Mouse (Mus musculus) heart, postnatal 4 days (tissue): Measurements from ENCODE around the gene Agap1. TPM values are rescaled to one million over a fixed set of nuclear protein-coding genes. Genes with fewer than 3 reads are reported as not detected.

Source experiments
- DNase-seq: peaks from one replicate; pipeline ENCODE4 v3.0.0; 2021
- total RNA-seq, 2 experiments: library from RNA; stranded (reverse); gene quantifications; 2 replicates each; pipeline ENCODE4 v1.2.3; 2021

Agap1 gene
- total RNA-seq, 2 experiments from 2014 or later: 58.9 to 65.8 TPM

DNA sequence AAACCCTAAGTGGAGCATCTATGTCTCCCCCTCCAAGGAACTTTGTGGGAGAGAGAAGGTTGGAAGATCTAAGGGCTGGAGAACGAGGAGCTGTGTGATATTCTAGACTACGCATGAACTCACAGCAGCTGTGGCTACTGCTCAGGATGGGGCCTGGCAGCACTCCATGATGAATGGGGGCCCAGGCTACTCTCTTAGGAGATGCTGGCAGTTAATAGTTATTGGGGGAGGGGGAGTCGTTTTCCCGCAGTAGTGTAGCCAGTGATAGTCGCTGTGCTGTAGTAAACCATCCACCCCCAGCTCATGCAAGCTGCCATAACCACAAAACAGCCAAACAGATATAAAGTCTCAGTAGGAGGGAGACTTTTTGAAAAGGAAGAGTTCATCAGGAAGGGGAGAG, 457.8 kb downstream of the Agap1 start:
- DNase-seq: peak; percentile 42

GRCm38 (mm10) chr1:89913611-89914010, 459.0 kb downstream of the Agap1 start:
- no peak for DNase-seq

GRCm38 (mm10) chr1:89918111-89918510, 463.5 kb downstream of the Agap1 start:
- DNase-seq: no peak

DNA sequence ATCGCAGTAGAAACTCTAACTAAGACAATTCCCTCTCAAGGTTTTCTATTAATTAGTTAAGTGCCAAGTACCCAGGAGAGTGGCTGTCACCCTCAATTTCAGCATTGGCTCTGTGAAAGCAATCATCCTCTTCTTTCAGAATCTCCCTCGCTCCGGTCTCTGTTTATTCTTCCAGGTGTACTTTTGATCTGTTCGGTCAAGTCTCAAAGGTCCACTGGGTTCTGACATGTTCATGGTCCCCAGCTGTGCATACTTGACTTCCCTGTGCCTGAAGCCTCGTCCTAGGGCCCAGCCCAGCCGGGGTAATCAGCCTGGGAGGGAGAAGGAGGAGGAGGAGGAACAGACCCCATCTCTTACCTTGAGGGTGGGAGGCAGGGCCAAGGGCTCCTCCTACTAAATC, 464.6 kb downstream of the Agap1 start:
- no peak for DNase-seq

DNA sequence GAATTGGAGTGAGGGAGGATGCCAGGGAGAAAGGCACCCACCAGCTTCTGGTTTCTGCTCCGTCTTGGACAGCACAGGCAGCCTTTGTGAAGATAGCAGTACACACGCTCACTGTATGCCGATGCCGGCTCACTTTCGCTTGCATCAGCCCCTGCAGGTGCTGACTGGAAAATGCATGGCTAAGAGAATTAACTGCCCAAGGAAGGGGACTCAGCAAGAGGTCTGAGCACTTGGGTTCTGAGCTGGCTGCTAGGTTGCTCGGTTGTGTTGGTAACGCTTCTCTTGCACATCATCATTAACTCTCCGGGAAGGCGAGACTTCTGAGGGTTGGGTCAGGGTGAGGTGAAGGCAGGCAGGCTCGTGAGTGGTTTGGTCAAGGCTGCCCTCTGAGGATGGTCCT, 467.2 kb downstream of the Agap1 start:
- no peak for DNase-seq

DNA sequence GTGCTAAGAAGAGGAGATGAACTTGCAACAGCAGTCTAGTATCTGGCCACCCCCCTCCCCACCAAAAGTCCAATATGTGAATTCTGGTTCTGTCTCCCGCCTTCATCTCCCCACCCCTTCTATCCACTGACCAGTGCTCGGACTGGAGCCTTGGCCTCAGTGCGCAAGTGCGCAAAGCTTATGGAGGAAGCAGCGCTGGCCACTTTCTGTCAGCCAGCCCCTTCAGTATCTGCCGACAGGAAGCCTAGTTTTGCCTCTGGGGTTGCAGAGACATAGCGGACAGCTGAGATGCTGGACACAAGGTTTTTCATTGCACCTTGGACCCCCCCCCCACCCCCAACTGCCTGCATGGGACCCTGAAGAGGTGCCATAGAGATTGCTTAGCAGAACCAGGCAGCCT, 467.7 kb downstream of the Agap1 start:
- DNase-seq: no peak

DNA sequence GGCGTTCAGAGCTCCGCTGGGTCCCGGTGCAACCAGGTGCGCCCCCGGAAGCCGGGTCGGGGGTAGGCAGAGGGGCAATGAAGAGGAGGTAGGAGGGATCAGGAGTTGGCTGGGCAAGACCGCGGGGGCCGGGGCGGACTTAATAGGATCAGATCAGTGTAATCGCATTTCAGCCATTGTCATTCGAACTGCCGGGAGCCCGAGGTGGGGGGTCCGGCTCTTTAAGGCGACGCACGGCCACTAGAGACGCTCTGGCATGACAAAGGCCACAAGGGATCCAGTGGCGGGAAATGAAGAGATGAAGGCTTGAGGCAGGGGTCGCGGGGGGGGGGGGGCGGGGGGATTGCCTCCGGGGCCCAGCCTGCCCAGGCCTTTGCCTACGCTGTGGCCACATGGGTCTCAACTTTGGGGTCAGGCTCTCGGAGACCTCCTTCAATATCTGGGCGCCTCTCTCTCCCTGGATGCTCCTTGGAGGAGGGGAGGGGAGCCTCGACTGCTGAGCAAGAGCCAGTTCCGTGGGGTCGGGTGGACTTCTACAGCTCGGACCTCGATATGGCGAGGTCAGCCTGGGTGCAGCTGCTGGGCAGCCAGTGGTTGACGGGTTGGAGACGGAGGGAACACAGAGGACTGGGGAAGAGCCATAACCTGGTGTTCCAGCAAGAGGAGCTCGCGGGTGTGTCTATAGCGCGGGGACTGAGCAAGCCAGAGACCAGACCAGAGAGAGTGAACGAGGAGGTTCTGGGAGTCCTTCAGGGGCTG, 468.5 kb downstream of the Agap1 start:
- no peak for DNase-seq

GRCm38 (mm10) chr1:89923642-89924020, 469.0 kb downstream of the Agap1 start:
- DNase-seq: no peak

GRCm38 (mm10) chr1:89925501-89926190, 471.0 kb downstream of the Agap1 start:
- DNase-seq: no peak

GRCm38 (mm10) chr1:89926583-89927060, 472.0 kb downstream of the Agap1 start:
- no peak for DNase-seq

DNA sequence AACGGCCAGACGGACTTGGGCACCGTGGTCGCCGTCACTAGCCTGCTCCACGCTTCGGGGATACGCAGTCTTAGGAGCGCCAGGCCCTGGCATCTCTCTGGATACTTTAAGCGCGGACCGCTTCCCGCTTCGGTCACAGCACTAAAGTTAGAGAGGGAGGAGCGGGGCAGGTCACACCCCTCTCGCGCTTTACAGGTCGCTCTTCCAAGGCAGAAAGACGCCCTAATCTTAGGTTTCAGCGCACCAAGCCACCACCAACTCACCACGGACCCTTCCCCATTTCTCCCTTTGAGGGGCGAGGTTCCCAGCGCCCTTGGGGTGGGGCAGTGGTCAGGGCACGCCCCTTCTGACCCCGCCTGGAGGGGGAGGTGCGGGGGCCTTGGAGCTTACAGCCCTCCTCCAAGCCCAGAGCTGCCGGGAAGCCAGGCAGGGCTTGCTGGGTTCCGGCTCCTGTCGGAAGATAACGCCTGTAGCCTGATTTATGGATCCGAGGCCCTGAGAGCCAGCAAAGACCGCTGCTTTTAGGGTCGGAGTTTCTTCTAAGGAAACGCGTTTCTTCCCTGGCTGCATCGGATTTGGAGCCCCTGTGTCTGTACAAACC, 472.6 kb downstream of the Agap1 start:
- DNase-seq: no peak

DNA sequence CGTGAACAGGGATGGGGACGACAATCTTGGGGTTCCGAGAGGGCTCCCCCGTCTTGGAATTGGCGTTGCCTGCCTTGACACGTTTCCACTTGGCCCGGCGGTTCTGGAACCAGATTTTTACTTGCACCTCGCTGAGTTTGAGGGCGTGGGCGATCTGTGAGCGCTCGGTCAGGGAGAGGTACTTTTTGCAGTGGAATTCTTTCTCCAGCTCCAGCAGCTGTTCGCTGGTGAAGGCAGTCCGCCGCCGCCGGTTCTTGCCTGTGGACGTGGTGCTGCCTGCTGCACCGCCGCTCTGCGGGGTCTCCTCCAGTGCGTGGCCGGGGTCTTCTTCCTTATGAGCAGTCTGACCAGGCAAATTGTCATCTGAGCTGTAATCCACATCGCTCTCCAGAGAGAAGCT, 474.1 kb downstream of the Agap1 start:
- no peak for DNase-seq

DNA sequence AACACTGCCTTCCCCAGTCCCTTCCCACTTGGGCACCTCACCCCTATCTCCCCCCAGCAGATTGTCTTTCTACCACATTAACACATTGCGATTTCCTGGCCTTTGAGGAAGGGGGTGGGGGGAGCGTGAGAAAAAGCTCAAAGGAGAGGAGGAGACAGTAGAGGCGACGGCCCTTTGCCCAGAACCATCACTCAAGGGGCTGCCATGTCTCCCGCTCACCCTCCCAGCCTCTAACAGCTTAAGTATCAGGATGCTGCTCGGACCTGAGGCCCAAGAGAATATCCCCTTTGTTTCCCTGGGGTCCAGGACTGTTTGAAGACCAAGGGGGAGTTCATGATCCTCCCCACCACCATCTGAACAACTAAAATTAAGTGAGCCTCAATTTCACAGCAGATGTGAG, 474.6 kb downstream of the Agap1 start:
- DNase-seq: no peak

- peak; percentile 43 for DNase-seq
Observed at GRCm38 (mm10) chr1:89929721-89930505, 475.3 kb downstream of the Agap1 start.

- no peak for DNase-seq
Observed at GRCm38 (mm10) chr1:89930551-89930950, 475.9 kb downstream of the Agap1 start.

- DNase-seq: peak; percentile 66
Observed at GRCm38 (mm10) chr1:89931120-89931519, 476.5 kb downstream of the Agap1 start, which contains the start of gene Gbx2. Gene Gbx2, minus strand, starts transcription at chr1:89931179.

DNA sequence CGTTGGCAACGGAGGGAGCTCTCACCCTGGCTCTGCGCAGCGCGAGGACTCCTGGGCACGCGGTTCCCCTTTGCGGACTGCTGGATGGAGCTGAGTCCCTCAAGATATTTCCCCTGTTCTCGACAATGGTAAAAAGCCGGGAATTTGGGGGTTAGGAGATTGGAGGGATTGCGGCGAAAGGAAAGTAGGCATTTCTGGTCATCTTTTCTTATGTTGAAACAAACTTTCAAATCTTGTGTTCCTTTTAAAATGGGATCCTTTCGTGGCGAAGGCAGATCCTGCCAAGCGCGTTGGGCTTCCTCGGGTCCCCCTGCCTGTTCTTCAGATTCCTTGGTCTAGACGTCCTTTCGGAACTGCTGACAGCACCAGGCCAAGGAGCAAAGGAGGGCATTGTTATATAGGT, 477.4 kb downstream of the Agap1 start:
- DNase-seq: no peak

- DNase-seq: no peak
Observed at GRCm38 (mm10) chr1:89932616-89933015, 478.0 kb downstream of the Agap1 start.

DNA sequence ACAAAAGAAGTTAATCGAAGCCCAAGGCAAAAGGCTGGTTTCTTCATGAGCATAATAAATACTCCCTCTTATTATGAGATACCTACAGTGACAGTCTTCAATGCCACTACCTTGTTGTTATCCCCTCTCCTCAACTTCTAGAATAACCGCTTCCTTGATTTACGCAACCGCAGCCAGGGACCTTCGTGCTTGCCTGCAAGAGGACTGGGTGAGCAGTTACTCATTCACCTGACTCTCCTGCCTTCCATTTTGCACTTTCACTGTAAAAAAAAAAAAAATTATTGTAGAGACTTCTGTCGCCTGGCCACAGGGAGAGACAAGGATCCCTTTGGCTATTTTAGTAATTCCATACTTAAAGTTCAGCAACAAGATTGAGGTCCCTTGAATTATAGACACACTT, 478.4 kb downstream of the Agap1 start:
- DNase-seq: no peak

GRCm38 (mm10) chr1:89933786-89934185, 479.2 kb downstream of the Agap1 start:
- DNase-seq: no peak

DNA sequence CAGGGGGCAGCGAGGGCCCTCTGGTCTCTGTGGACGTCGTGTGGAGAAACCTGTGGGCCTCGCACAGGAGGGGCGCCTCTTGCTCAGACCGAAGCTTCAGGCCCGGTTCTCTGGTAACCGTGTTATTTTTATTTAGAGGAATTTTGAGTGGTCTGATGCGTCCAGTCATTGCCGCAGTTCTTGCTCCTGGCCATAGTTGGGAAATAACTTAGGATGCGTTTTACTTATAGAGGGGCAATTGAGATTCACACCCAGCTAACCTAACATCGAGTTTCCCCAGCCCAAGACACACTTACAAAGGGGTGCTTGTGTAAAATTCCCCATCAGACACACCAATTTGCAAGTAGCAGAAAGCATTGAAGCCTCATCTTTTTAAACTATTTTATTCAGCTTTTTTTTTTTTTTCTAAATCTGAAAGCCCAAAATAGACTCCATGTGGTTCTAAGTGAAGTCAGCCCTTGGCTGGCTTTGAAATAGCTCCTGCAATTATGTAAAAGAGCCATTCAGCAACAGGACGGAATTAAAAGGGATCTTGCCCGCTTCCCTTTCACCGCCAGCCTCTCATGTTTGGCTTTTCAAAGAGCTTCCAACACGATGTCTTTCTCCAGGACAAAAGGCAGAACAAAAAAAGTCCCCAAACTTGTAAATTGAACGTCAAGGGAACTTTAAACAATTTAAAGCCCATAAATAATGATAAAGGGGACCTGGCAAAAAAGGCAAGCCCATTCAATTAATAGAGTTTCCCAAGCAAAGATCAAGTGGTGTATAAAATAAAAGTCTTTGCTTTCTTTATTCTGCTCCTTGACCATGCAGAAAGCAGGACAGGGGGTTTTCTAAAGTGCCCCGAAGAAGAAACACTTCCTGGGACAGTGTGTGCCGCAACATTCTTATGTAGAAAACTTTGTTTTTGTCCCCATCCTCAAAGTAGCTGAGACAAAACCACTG, 480.0 kb downstream of the Agap1 start:
- no peak for DNase-seq
